Mouse (Mus musculus) heart, postnatal 10 days (tissue): ENCODE results near the gene Crispld2. TPM values are rescaled to one million over a fixed set of nuclear protein-coding genes. Genes with fewer than 3 reads are reported as not detected.

Experiments used
- DNase-seq, 2 experiments: peaks; one replicate each; pipeline ENCODE4 v3.0.0; 2021
- intact Hi-C: fragments of 180-260 bp; cut with DNase I; formaldehyde crosslinking; loops from one replicate; pipeline ENCODE4 v1.15.1; 2025
- total RNA-seq, 2 experiments: library from RNA; stranded (reverse); gene quantifications; 2 replicates each; pipeline ENCODE4 v1.2.3; 2021

Gene Crispld2
- total RNA-seq, 2 experiments from 2014 or later = 10.6 to 14.8 TPM

GRCm38 (mm10) chr8:119994556-119994955 is 2.3 kb downstream of the Crispld2 start:
- DNase-seq = no peak
- intact Hi-C loops = no loop called here

GRCm38 (mm10) chr8:119997266-119997665 is 5.0 kb downstream of the Crispld2 start:
- intact Hi-C loops = no loop called here
- no peak for DNase-seq

GRCm38 (mm10) chr8:120000461-120000860 is 8.2 kb downstream of the Crispld2 start:
- DNase-seq = peak; percentile 55 to 65
- intact Hi-C loops = loop anchor here (2.0 kb wide), 1 partner anchor 44 kb away; no protein-coding TSS in a partner anchor

GRCm38 (mm10) chr8:120001712-120002111 is 9.5 kb downstream of the Crispld2 start:
- no peak for DNase-seq
- intact Hi-C loops = loop anchor here (2.0 kb wide), 1 partner anchor 43 kb away; no protein-coding TSS in a partner anchor

- DNase-seq = no peak
- intact Hi-C loops = no loop called here
These were observed 10.1 kb downstream of the Crispld2 start for GRCm38 (mm10) chr8:120002348-120002747.

GRCm38 (mm10) chr8:120004154-120004702 is 12.0 kb downstream of the Crispld2 start:
- peak; percentile 63 to 65 for DNase-seq
- intact Hi-C loops = no loop called here

- no peak for DNase-seq
- intact Hi-C loops = no loop called here
These were observed 12.6 kb downstream of the Crispld2 start for GRCm38 (mm10) chr8:120004705-120005381.

- intact Hi-C loops = no loop called here
- DNase-seq = peak in 1 of 2 experiments; percentile 48
These were observed 14.5 kb downstream of the Crispld2 start for GRCm38 (mm10) chr8:120006645-120007160.

GRCm38 (mm10) chr8:120007178-120007577 is 14.9 kb downstream of the Crispld2 start:
- intact Hi-C loops = no loop called here
- DNase-seq = no peak

GRCm38 (mm10) chr8:120009284-120009683 is 17.0 kb downstream of the Crispld2 start:
- intact Hi-C loops = no loop called here

GRCm38 (mm10) chr8:120012491-120012890 is 20.3 kb downstream of the Crispld2 start:
- DNase-seq = no peak
- intact Hi-C loops = no loop called here

More at GRCm38 (mm10) chr8:120009284-120009683, 17.0 kb downstream of the Crispld2 start:
- no peak for DNase-seq

- DNase-seq = no peak
- intact Hi-C loops = no loop called here
These were observed 20.7 kb downstream of the Crispld2 start for GRCm38 (mm10) chr8:120012927-120013326.

GRCm38 (mm10) chr8:120014267-120015023 is 22.2 kb downstream of the Crispld2 start:
- intact Hi-C loops = no loop called here
- no peak for DNase-seq

- no peak for DNase-seq
- intact Hi-C loops = no loop called here
These were observed 23.7 kb downstream of the Crispld2 start for GRCm38 (mm10) chr8:120015916-120016315.

GRCm38 (mm10) chr8:120016424-120016823 is 24.2 kb downstream of the Crispld2 start:
- DNase-seq = no peak
- intact Hi-C loops = no loop called here

GRCm38 (mm10) chr8:120017349-120017748 is 25.1 kb downstream of the Crispld2 start:
- intact Hi-C loops = no loop called here

GRCm38 (mm10) chr8:120017786-120018185 is 25.5 kb downstream of the Crispld2 start:
- intact Hi-C loops = no loop called here
- no peak for DNase-seq

More at GRCm38 (mm10) chr8:120017349-120017748, 25.1 kb downstream of the Crispld2 start:
- DNase-seq = no peak

GRCm38 (mm10) chr8:120018379-120018778 is 26.1 kb downstream of the Crispld2 start:
- DNase-seq = no peak

GRCm38 (mm10) chr8:120019297-120019696 is 27.1 kb downstream of the Crispld2 start:
- intact Hi-C loops = no loop called here

More at GRCm38 (mm10) chr8:120018379-120018778, 26.1 kb downstream of the Crispld2 start:
- intact Hi-C loops = no loop called here

GRCm38 (mm10) chr8:120020298-120020697 is 28.1 kb downstream of the Crispld2 start:
- DNase-seq = no peak
- intact Hi-C loops = no loop called here

More at GRCm38 (mm10) chr8:120019297-120019696, 27.1 kb downstream of the Crispld2 start:
- no peak for DNase-seq

- DNase-seq = no peak
- intact Hi-C loops = no loop called here
These were observed 34.0 kb downstream of the Crispld2 start for GRCm38 (mm10) chr8:120026199-120026598.
